Mouse (Mus musculus) thymus, adult 2 months (tissue): ENCODE measurements around the gene Mpv17l2.

Experiments
- CTCF ChIP-seq: fragments of 200-500 bp; IDR thresholded peaks from 2 replicates; pipeline ENCODE4 v1.5.1; 2012; ENCODE audit warnings: mild to moderate bottlenecking, control low read depth, low read length, moderate library complexity, borderline replicate concordance; ENCODE audit not compliant: control insufficient read depth, poor library complexity, insufficient read depth; ENCODE audit errors: extremely low read depth
- POLR2A ChIP-seq: fragments of 200-500 bp; IDR thresholded peaks from 2 replicates; pipeline ENCODE4 v1.6.1; 2012; ENCODE audit warnings: mild to moderate bottlenecking, low read length, control low read depth, moderate library complexity; ENCODE audit not compliant: control insufficient read depth, poor library complexity, insufficient read depth; ENCODE audit errors: extremely low read depth

DNA sequence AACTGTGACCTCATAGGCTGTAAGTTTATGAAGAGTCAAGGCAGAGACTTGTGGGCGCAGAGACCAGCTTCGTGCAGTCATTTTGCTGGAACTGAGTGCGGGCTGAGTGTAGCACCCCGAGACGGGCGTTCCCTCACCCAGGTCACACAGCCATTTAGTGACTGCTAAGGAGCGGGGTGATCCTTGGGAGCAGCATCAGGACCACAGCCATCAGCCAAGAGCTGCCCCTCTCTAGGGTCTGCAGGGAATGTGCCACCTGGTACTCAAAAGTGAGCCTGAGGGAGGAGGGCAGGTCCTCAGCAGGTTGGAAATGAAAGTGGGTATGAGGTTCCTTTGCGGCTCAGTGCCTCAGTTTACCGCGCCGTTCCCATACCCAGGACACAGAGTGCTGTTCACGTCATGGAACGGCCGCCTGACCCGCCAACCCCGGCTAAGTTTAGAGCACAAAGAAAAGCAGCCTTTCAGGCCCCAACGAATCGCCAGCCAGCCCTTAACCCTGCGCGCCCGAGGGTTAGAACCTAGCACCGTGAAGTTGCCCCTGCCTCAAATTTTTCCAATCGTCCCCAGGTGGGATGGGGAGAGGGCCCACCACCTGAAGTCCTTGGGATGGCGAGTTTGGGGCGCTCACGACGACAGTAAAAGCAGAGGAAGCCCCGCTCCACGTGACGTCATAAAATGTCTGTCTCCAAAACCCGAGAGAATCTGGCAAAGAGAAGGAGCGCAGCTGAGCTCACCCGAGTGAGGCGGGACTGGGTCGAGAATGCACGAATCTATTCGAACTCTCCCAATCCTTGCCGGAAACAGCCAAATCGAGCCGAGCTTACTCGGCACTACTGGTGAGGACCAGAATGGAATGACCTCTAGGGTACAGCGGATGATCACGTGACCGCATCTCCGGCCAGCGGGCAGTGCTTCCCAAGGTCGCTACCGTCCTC, 16.8 kb downstream of the Mpv17l2 start:
- TF ChIP-seq CTCF: no peak
- TF ChIP-seq POLR2A: no peak
